Mouse (Mus musculus) lung, postnatal 4 days (tissue): ENCODE measurements at regions not wholly inside any gene's neighbourhood (a gene's known extent, or its start where the extent isn't known, plus 50 kb on each side); places are given as distances from the start of the nearest gene placed in this dataset.
A peak's percentile ranks its signal among the peaks of the same experiment; 100 is the strongest.

ENCODE experiments used
- DNase-seq, 2 experiments: peaks; one replicate each; pipeline ENCODE4 v3.0.0; 2021

GRCm38 (mm10) chrX:14592793-14593192 is 381.8 kb downstream of the H2al1n start:
- no peak for DNase-seq

- no peak for DNase-seq
These were observed 385.9 kb downstream of the H2al1n start for GRCm38 (mm10) chrX:14596799-14597198.

- DNase-seq, result no peak
These were observed 391.0 kb downstream of the H2al1n start for GRCm38 (mm10) chrX:14601916-14602315.

GRCm38 (mm10) chrX:14609196-14609595 is 398.2 kb downstream of the H2al1n start:
- no peak for DNase-seq

- peak; percentile 51 to 70 for DNase-seq
These were observed 417.4 kb downstream of the H2al1n start for GRCm38 (mm10) chrX:14628267-14628901.

GRCm38 (mm10) chrX:14639378-14639777 is 428.4 kb downstream of the H2al1n start:
- DNase-seq, result no peak

- no peak for DNase-seq
These were observed 453.9 kb downstream of the H2al1n start for GRCm38 (mm10) chrX:14664852-14665251.

- DNase-seq, result no peak
These were observed 485.4 kb downstream of the H2al1n start for GRCm38 (mm10) chrX:14696375-14696774.

GRCm38 (mm10) chrX:14738999-14739398 is 528.1 kb downstream of the H2al1n start:
- no peak for DNase-seq
